ENCODE assay signal across 17 mouse cellular contexts in the genomic region with DNA sequence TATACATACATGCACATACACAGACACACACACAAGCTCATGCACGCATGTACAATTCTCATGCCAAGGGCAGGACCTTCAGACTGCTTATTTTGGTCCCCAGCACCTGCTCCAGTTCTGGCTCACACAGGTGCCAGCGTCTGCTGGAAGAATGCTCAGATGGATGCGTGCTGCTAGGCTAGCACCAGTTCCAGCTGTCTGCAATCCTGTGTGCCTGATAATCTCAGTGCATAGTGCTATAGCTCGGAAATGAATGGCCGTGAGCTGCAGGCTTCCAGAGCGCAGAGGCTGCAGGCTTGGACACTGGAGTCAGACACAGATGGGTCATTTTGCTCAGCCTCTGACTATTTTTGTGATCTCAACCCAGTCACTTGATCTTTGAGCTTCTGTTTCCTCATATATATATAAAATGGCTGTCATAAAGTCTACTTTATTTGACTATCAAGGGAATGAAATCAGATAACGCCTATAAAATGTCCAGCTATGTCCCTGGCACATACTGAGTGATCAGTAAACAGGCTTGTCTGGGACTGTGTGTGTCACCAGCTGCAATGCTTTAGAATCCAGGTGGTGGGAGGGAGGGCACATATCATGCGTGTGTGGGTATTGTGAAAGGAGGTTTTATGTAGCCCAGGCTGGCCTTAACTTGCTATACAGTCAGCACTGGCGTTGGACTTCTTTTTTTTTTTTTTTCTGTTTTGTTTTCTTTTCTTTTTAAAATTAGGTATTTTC.
DNase-seq lines count a peak whose midpoint lies in the region; ATAC-seq and TF ChIP-seq lines count a peak whose summit lies in the region.
"Had no signal": no experiment of that assay in that cellular context is flagged by ENCODE, and none has a peak within 500 bp of the region (broad histone marks: within the 10 kb centered on the region; RNA-seq: fewer than 3 reads in every experiment).

No protein-coding gene starts in this region.

- TF ChIP-seq CTCF in gastrocnemius, adult 2 months (IDR thresholded peaks at IDR 0.05): no peak
- TF ChIP-seq CTCF in lung, adult 2 months (IDR thresholded peaks at IDR 0.05; ENCODE audit: insufficient read depth, low read length): no peak

- ATAC-seq in lung, embryonic 15.5 days (ENCODE audit: borderline replicate concordance, extremely low read depth, low FRiP score, low TSS enrichment): peak; percentile 73; the same call in 1 of the 2 replicates
- ATAC-seq in limb, embryonic 14.5 days (ENCODE audit: low FRiP score, low read depth): peak; percentile 69
- no peak for ATAC-seq in midbrain, embryonic 16.5 days
- ATAC-seq: forebrain, embryonic 16.5 days had no signal

- H3K9me3 ChIP-seq in lung, embryonic 15.5 days: no peaks in the 10 kb centered on the region
- no peaks in the 10 kb centered on the region for H3K9me3 ChIP-seq in limb, embryonic 14.5 days (ENCODE audit: control insufficient read depth, low read length)
- no peaks in the 10 kb centered on the region for H3K9me3 ChIP-seq in midbrain, embryonic 16.5 days (replicated peaks; ENCODE audit: control insufficient read depth, low read length, poor library complexity, severe bottlenecking)
- H3K9me3 ChIP-seq: heart, embryonic 15.5 days; liver, embryonic 13.5 days; neural tube, embryonic 12.5 days had no signal

- DNase-seq in gastrocnemius, adult 2 months: peak; percentile 77
- no peak for DNase-seq in gastrocnemius, postnatal 10 days
- no peak for DNase-seq in lung, adult 2 months
- DNase-seq in gastrocnemius, postnatal 14 days: peak; percentile 37
- peak; percentile 21 for DNase-seq in limb, embryonic 14.5 days (ENCODE audit: low spot score)
- no peak for DNase-seq in kidney, postnatal 36 days
- DNase-seq: cerebellum, adult 11-12 months; layer of hippocampus, adult 9-11 months; liver, embryonic 13.5 days; midbrain, embryonic 14.5 days; right cerebral cortex, postnatal 25 days had no signal

- H3K36me3 ChIP-seq in lung, embryonic 15.5 days: no peaks in the 10 kb centered on the region
- H3K36me3 ChIP-seq in limb, embryonic 14.5 days (ENCODE audit: control insufficient read depth, insufficient read depth, low read length): no peaks in the 10 kb centered on the region
- no peaks in the 10 kb centered on the region for H3K36me3 ChIP-seq in midbrain, embryonic 16.5 days (ENCODE audit: control insufficient read depth, insufficient read depth, low read length)
- H3K36me3 ChIP-seq: heart, embryonic 15.5 days; liver, embryonic 13.5 days; neural tube, embryonic 12.5 days had no signal

- 62% methylated on average over 9 of the region's 9 CpGs for WGBS in lung, embryonic 15.5 days
- 76% methylated on average over 9 of the region's 9 CpGs for WGBS in lung, adult 2 months
- 67% methylated on average over 9 of the region's 9 CpGs for WGBS in limb, embryonic 14.5 days
- whole genome bisulfite sequencing in midbrain, embryonic 16.5 days: 89% methylated on average over 9 of the region's 9 CpGs

- TF ChIP-seq POLR2A in lung, adult 2 months (IDR thresholded peaks at IDR 0.05; ENCODE audit: borderline replicate concordance, extremely low read depth, low read depth, low read length): no peak
- no peak for TF ChIP-seq POLR2A in limb, embryonic 14.5 days (IDR thresholded peaks at IDR 0.05; ENCODE audit: borderline replicate concordance, extremely low read depth, insufficient read depth, insufficient read length)

- intact Hi-C loops in gastrocnemius, adult 2 months (cut with DNase I): loop anchor here (5.0 kb wide), 1 partner anchor 122 kb away; no protein-coding TSS in a partner anchor
- intact Hi-C loops in gastrocnemius, postnatal 14 days (cut with DNase I; ENCODE audit: low total_unique reads): no loop called here

- no peaks in the 10 kb centered on the region for H3K27me3 ChIP-seq in lung, embryonic 15.5 days
- H3K27me3 ChIP-seq in limb, embryonic 14.5 days (ENCODE audit: control insufficient read depth, insufficient read depth, low read length): no peaks in the 10 kb centered on the region
- no peaks in the 10 kb centered on the region for H3K27me3 ChIP-seq in midbrain, embryonic 16.5 days (ENCODE audit: control insufficient read depth, insufficient read depth, low read depth, low read length)
- H3K27me3 ChIP-seq: heart, embryonic 15.5 days; liver, embryonic 13.5 days; neural tube, embryonic 12.5 days had no signal

- H3K9ac ChIP-seq in lung, embryonic 15.5 days: no peak overlapping the region
- H3K9ac ChIP-seq in limb, embryonic 14.5 days (ENCODE audit: low read depth, low read length, severe bottlenecking): no peak overlapping the region
- no peak overlapping the region for H3K9ac ChIP-seq in midbrain, embryonic 16.5 days (ENCODE audit: low read depth, low read length)
- H3K9ac ChIP-seq: heart, embryonic 15.5 days; liver, embryonic 13.5 days; neural tube, embryonic 12.5 days had no signal

- no peak overlapping the region for H3K4me3 ChIP-seq in gastrocnemius, adult 2 months
- H3K4me3 ChIP-seq in lung, embryonic 15.5 days: no peak overlapping the region
- H3K4me3 ChIP-seq in lung, adult 2 months (replicated peaks; ENCODE audit: extremely low read depth, low read depth, low read length): no peak overlapping the region
- no peak overlapping the region for H3K4me3 ChIP-seq in limb, embryonic 14.5 days (replicated peaks; ENCODE audit: low read length)
- H3K4me3 ChIP-seq in midbrain, embryonic 16.5 days (ENCODE audit: low read depth, low read length): no peak overlapping the region
- H3K4me3 ChIP-seq: heart, embryonic 15.5 days; liver, embryonic 13.5 days; neural tube, embryonic 12.5 days had no signal

- no peak overlapping the region for H3K4me2 ChIP-seq in lung, embryonic 15.5 days
- no peak overlapping the region for H3K4me2 ChIP-seq in limb, embryonic 14.5 days (replicated peaks; ENCODE audit: low read depth, low read length, severe bottlenecking)
- H3K4me2 ChIP-seq in midbrain, embryonic 16.5 days (ENCODE audit: low read length): no peak overlapping the region
- H3K4me2 ChIP-seq: heart, embryonic 15.5 days; liver, embryonic 13.5 days; neural tube, embryonic 12.5 days had no signal

- peak overlapping the region; percentile 82 for H3K27ac ChIP-seq in gastrocnemius, adult 2 months
- no peak overlapping the region for H3K27ac ChIP-seq in lung, embryonic 15.5 days
- no peak overlapping the region for H3K27ac ChIP-seq in limb, embryonic 14.5 days (replicated peaks; ENCODE audit: low read depth, low read length)
- no peak overlapping the region for H3K27ac ChIP-seq in midbrain, embryonic 16.5 days (ENCODE audit: low read length)
- H3K27ac ChIP-seq: heart, embryonic 15.5 days; kidney, postnatal 0 days; liver, embryonic 13.5 days; neural tube, embryonic 12.5 days had no signal

- peaks cover 11% of the 10 kb centered on the region for H3K4me1 ChIP-seq in lung, embryonic 15.5 days
- H3K4me1 ChIP-seq in lung, adult 2 months (ENCODE audit: control insufficient read depth, insufficient read depth, low read length): no peaks in the 10 kb centered on the region
- peaks cover 2% of the 10 kb centered on the region; the same call in 1 of the 2 replicates for H3K4me1 ChIP-seq in limb, embryonic 14.5 days (ENCODE audit: control insufficient read depth, insufficient read depth, low read length)
- no peaks in the 10 kb centered on the region for H3K4me1 ChIP-seq in midbrain, embryonic 16.5 days (ENCODE audit: control insufficient read depth, insufficient read depth, low read length)

Comparison
In these comparisons a context has a peak if more than half of its experiments do, and no peak if none do; other contexts are left out.
1. DNase-seq: peak in gastrocnemius, adult 2 months (single experiment), gastrocnemius, postnatal 14 days (single experiment) and limb, embryonic 14.5 days (single experiment); none in gastrocnemius, postnatal 10 days (single experiment), lung, adult 2 months (single experiment) and kidney, postnatal 36 days (0 of 2).